Mouse (Mus musculus) C2C12 (cell line): ENCODE results near the gene Timp3.

Source experiments
- CEBPB ChIP-seq: IDR thresholded peaks from one replicate; pipeline ENCODE4 v1.6.1; 2011; ENCODE audit warnings: low read depth, mild to moderate bottlenecking, control low read depth, moderate library complexity
- CTCF ChIP-seq: IDR thresholded peaks from one replicate; pipeline ENCODE4 v1.5.1; 2011; ENCODE audit not compliant: control insufficient read depth, insufficient read depth, insufficient read length
- MAX ChIP-seq: IDR thresholded peaks from one replicate; pipeline ENCODE4 v1.6.1; 2011; ENCODE audit warnings: mild to moderate bottlenecking, control low read depth
- MYOD1 ChIP-seq: IDR thresholded peaks from one replicate; pipeline ENCODE4 v1.6.1; 2011; ENCODE audit warnings: low read depth; ENCODE audit not compliant: control insufficient read depth, insufficient read length
- MYOG ChIP-seq: IDR thresholded peaks from one replicate; pipeline ENCODE4 v1.6.1; 2011; ENCODE audit not compliant: control insufficient read depth, insufficient read length; ENCODE audit errors: extremely low read depth
- USF1 ChIP-seq: IDR thresholded peaks from one replicate; pipeline ENCODE4 v1.6.1; 2011; ENCODE audit warnings: low read depth, mild to moderate bottlenecking, control low read depth, moderate library complexity

DNA sequence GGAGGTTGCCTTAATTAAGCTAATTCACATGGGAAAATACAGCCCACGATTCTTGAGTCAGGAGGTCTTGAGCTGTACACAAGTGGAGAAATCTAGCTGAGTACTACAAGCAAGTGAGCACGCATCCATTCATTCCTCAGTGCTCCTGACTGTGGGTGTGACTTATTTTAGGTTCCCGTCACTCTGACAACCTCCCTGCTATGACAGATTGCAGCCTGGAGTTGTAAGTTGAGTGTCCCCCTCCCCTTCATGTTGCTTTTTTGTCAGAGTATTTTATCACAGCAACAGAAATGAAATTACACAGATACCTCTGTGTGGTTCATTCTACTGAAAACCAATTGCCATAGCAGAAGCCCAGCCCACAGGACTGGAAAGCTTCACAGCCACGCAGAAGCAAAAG, 86.1 kb downstream of the Timp3 start:
- TF ChIP-seq CTCF (no peak), MYOG (no peak), MYOD1 (no peak), CEBPB (no peak), MAX (no peak), USF1 (no peak)
